Mouse (Mus musculus): ENCODE results near the gene Sulf2. TPM values are rescaled to one million over a fixed set of nuclear protein-coding genes. Genes with fewer than 3 reads are reported as not detected.

The Sulf2 gene
- polyA plus RNA-seq, 1 experiment from 2014 or later, result 94.7 TPM

DNA sequence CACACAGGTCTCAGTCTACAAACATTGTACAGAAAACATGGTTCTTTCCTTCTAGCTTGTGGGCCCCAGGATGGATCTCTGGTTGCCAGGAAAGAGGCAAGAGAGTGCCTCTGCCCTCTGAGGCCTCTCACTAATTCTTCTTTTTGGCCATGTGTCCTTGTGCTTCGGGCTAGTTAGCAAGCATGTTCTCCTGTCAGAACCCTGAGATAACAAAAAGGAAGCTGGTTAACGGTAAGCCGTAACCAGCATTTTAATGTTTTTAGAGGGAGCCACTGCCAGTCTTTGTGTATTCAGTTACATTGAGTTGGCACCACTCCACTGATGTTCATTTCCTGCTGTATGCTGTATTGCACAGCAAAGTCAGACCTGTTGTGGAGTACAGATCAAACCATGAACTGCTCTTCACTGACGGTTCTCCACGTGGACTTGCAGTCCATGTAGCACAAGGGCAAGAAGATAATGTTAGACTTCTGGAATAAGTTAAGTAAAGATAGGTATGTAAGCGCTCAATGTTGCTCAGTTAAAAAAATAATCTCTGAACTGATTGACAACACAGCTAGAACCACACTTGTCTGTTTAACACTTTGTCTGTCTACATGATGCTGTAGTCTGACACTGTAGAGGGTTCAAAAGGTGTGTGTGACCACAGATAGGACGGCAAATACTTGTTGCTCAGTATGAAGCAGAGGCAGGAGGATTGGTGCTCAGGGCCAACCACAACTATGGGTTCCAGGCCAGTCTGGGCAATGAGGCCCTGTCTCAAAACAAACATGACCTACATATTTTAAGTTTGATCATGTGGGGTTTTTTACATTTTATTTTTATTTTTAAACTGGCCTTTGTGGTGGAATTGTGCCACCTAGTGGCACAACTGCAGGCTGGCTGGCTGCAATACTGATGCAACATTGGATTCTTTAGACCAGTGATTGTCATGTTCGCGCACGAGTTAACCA lies 109.6 kb downstream of the Sulf2 start:
- Histone ChIP-seq H3K27me3 (ENCODE audit: insufficient read depth, poor library complexity, severe bottlenecking) (no peaks in the 10 kb centered on the region), H3K4me3 (no peak overlapping the region), H3K36me3 (peaks cover 27% of the 10 kb centered on the region), H3K27ac (peak overlapping the region; percentile 47; the same call in 1 of the 2 replicates), H3K9me3 (no peaks in the 10 kb centered on the region), H3K4me1 (peaks cover 46% of the 10 kb centered on the region)
- 66% methylated on average over 10 of the region's 10 CpGs for WGBS
- DNase-seq (ENCODE audit: low spot score), result no peak

- H3K4me1 ChIP-seq, result peaks cover 46% of the 10 kb centered on the region
- H3K27ac ChIP-seq, result no peak overlapping the region
- no peak for DNase-seq (ENCODE audit: low spot score)
Measured at GRCm38 (mm10) chr2:166045006-166045405, 110.5 kb downstream of the Sulf2 start.

DNA sequence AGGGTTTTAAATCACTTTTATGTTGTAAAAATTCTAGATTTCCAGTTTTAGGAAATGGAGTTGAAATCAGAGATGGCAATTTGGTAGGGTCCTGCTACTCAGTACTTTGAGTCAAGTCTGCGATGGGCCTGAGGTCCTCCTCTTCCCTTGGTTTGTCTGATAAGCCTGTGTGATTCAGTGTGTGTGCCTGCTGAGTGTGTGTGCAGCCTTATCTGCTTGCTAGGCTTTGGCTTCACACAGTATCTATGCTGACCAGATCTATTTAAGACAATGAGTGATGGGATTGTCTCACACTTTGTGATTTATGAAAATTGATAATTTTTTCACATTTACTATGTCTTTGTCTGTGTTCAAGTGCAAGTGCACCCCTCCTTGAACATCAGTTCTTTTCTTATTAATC lies 112.9 kb downstream of the Sulf2 start:
- no peak overlapping the region for H3K4me3 ChIP-seq
- peaks cover 42% of the 10 kb centered on the region for H3K4me1 ChIP-seq
- WGBS, result 11% methylated on average over 1 of the region's 1 CpGs
- peak overlapping the region; percentile 62; the same call in 1 of the 2 replicates for H3K27ac ChIP-seq
- H3K36me3 ChIP-seq, result peaks cover 4% of the 10 kb centered on the region; the same call in 1 of the 2 replicates
- no peak for DNase-seq (ENCODE audit: low spot score)
- H3K27me3 ChIP-seq (ENCODE audit: insufficient read depth, poor library complexity, severe bottlenecking), result no peaks in the 10 kb centered on the region
- H3K9me3 ChIP-seq, result no peaks in the 10 kb centered on the region

More at GRCm38 (mm10) chr2:166045006-166045405, 110.5 kb downstream of the Sulf2 start:
- Histone ChIP-seq H3K4me3 (no peak overlapping the region), H3K27me3 (ENCODE audit: insufficient read depth, poor library complexity, severe bottlenecking) (no peaks in the 10 kb centered on the region), H3K36me3 (peaks cover 21% of the 10 kb centered on the region), H3K9me3 (no peaks in the 10 kb centered on the region)
- WGBS, result 66% methylated on average over 2 of the region's 2 CpGs

- DNase-seq (ENCODE audit: low spot score), result no peak
- H3K9me3 ChIP-seq, result no peaks in the 10 kb centered on the region
- 86% methylated on average over 4 of the region's 4 CpGs for WGBS
- H3K4me3 ChIP-seq, result no peak overlapping the region
- no peaks in the 10 kb centered on the region for H3K36me3 ChIP-seq
- no peaks in the 10 kb centered on the region for H3K27me3 ChIP-seq (ENCODE audit: insufficient read depth, poor library complexity, severe bottlenecking)
- no peak overlapping the region for H3K27ac ChIP-seq
- peaks cover 39% of the 10 kb centered on the region for H3K4me1 ChIP-seq
Measured at GRCm38 (mm10) chr2:166039681-166040080, 115.8 kb downstream of the Sulf2 start.

GRCm38 (mm10) chr2:166035725-166036124 lies 119.7 kb downstream of the Sulf2 start:
- Histone ChIP-seq H3K27me3 (ENCODE audit: insufficient read depth, poor library complexity, severe bottlenecking) (no peaks in the 10 kb centered on the region), H3K4me1 (peaks cover 33% of the 10 kb centered on the region), H3K27ac (peak overlapping the region; percentile 63; the same call in 1 of the 2 replicates)

DNA sequence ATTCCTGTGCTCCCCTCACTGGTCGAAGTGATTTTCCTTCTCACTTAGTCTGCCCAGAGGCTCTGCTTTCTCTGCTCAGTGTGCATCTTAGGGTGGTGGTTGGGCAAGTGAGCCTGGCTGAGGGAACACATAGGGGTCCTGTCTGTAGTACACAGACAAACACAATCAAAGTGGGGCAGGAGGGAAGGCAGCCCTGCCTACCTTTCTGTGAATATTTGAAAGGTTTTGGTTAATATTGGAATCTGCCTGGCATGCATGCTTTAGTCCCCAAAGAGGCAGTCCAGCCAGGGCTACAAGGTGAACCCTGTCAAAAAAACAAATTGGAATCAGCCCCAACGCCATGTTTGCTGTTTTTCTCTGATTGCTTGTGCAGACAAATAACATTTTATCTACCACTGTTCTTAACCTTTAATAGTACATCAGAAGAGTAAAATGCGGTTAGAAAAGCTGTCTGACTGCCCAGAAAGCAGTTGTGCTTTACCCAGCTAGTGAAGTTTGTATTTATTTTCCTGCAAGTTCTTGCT lies 120.4 kb downstream of the Sulf2 start:
- Histone ChIP-seq H3K4me3 (no peak overlapping the region), H3K9me3 (no peaks in the 10 kb centered on the region), H3K27me3 (ENCODE audit: insufficient read depth, poor library complexity, severe bottlenecking) (no peaks in the 10 kb centered on the region), H3K36me3 (no peaks in the 10 kb centered on the region), H3K4me1 (peaks cover 39% of the 10 kb centered on the region), H3K27ac (peak overlapping the region; percentile 77)
- DNase-seq (ENCODE audit: low spot score), result no peak
- 63% methylated on average over 3 of the region's 3 CpGs for WGBS

More at GRCm38 (mm10) chr2:166035725-166036124, 119.7 kb downstream of the Sulf2 start:
- Histone ChIP-seq H3K9me3 (no peaks in the 10 kb centered on the region), H3K4me3 (no peak overlapping the region), H3K36me3 (no peaks in the 10 kb centered on the region)
- 44% methylated on average over 3 of the region's 3 CpGs for WGBS
- no peak for DNase-seq (ENCODE audit: low spot score)

DNA sequence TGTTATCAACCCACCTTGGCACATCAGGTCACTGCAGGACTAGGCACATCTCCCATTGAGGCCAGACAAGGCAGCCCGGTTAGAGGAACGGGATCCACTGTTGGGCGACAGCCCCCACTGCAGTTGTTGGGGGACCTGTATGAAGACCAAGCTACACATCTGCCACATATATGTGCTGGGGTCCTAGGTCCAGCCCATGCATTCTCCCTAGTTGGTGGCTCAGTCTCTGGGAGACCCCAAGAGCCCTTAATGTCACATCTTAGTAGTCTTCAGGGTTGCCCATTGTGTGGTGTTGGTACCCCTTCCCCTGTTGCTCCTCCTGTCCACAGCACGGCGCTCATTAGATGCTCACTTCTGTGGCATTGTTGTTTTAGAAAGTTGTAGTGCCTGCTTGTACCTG lies 122.8 kb downstream of the Sulf2 start:
- peaks cover 49% of the 10 kb centered on the region for H3K4me1 ChIP-seq
- no peak for DNase-seq (ENCODE audit: low spot score)
- 88% methylated on average over 5 of the region's 5 CpGs for WGBS

DNA sequence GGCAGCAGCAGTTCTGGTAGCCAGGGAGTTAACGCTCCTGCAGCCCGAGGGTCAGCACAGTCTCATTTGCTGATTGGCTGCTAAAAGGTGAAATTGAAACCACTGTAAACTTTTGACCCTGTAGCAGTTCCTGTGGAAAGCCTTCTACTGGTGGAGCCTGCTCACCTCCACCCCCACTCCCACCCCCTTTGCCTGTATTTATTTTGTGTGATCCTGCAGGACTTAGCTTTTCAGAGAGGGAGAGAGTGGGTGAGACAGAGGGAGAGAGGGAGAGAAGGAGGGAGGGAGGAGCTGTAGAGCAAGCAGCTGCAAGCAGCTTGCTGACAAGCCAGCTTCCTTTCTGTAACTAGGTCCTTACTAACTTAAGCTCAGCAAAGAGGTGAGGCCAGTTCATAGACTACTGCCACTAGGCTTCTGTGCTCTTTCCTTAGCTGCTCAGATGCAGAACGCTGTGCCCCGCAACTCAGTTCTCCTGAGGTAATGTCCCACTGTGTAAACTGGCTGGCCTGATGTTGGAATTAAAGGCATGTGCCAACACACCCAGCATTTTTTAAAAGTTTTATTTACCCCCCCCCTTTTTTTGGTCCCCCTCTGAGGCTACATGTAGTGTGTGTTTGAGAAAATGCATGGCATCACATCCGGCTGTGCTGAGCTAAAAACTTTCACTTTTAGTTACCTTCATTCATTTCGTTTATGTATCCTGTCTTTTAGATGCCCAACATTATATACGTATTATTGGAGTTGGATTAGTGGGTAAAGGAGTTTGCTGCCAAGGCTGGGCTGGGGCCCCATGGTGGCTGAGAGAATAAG lies 124.1 kb downstream of the Sulf2 start:
- no peaks in the 10 kb centered on the region for H3K36me3 ChIP-seq
- H3K27ac ChIP-seq, result peak overlapping the region; percentile 87
- H3K4me3 ChIP-seq, result peak overlapping the region; percentile 42
- no peaks in the 10 kb centered on the region for H3K9me3 ChIP-seq
- H3K4me1 ChIP-seq, result peaks cover 50% of the 10 kb centered on the region
- H3K27me3 ChIP-seq (ENCODE audit: insufficient read depth, poor library complexity, severe bottlenecking), result no peaks in the 10 kb centered on the region
- peak; percentile 86 for DNase-seq (ENCODE audit: low spot score)
- WGBS, result 33% methylated on average over 7 of the region's 7 CpGs

More for the DNA sequence above, 122.8 kb downstream of the Sulf2 start:
- Histone ChIP-seq H3K36me3 (no peaks in the 10 kb centered on the region), H3K9me3 (no peaks in the 10 kb centered on the region), H3K4me3 (no peak overlapping the region), H3K27me3 (ENCODE audit: insufficient read depth, poor library complexity, severe bottlenecking) (no peaks in the 10 kb centered on the region), H3K27ac (peak overlapping the region; percentile 30; the same call in 1 of the 2 replicates)

GRCm38 (mm10) chr2:166030256-166030995 lies 125.0 kb downstream of the Sulf2 start:
- Histone ChIP-seq H3K27me3 (ENCODE audit: insufficient read depth, poor library complexity, severe bottlenecking) (no peaks in the 10 kb centered on the region), H3K4me3 (peak overlapping the region; percentile 42), H3K36me3 (no peaks in the 10 kb centered on the region), H3K27ac (peak overlapping the region; percentile 87), H3K4me1 (peaks cover 51% of the 10 kb centered on the region), H3K9me3 (no peaks in the 10 kb centered on the region)
- no peak for DNase-seq (ENCODE audit: low spot score)
- WGBS, result 12% methylated on average over 13 of the region's 13 CpGs

DNA sequence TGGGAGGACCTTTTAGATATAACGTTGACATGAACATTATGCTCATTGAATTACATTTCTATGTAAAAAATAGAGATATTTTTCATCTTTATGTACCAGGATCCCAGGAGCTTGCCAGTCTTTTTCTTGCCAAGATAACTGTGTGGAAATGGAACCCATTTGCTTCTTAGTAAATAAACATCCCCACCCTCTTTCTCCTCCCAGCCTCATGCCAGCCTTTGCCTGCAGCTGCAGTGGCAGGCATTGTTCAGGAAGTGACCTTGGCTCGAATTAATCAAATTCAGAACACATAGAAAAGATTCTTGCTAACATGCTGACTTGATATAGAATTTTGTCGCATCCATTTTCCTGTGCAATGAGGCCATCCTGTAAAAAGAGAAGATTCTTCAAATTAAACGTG lies 126.2 kb downstream of the Sulf2 start:
- H3K27me3 ChIP-seq (ENCODE audit: insufficient read depth, poor library complexity, severe bottlenecking), result no peaks in the 10 kb centered on the region
- H3K27ac ChIP-seq, result no peak overlapping the region
- no peaks in the 10 kb centered on the region for H3K36me3 ChIP-seq
- no peak for DNase-seq (ENCODE audit: low spot score)
- peaks cover 49% of the 10 kb centered on the region for H3K4me1 ChIP-seq
- no peaks in the 10 kb centered on the region for H3K9me3 ChIP-seq
- H3K4me3 ChIP-seq, result no peak overlapping the region
- WGBS, result 71% methylated on average over 4 of the region's 4 CpGs

DNA sequence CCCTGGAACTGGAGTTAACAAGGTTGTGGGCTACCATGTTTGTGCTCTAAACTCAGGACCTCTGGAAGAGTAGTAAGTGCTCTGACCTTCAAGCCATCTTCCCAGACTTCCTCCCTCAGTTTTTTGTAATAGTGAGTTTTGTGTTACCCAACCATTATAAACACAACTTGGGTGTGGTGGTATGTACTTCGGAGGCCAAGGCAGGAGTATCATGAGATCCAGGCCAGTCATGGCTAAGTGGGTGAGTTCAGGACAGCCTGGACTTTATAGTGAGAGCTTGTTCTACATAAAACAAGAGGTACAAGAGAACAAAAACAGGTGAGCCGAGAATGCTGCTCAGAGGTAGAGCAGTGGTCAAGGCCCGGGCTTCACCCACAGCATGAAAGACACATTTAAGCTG lies 127.6 kb downstream of the Sulf2 start:
- no peak for DNase-seq (ENCODE audit: low spot score)
- H3K27ac ChIP-seq, result no peak overlapping the region
- no peaks in the 10 kb centered on the region for H3K36me3 ChIP-seq
- H3K4me3 ChIP-seq, result no peak overlapping the region
- WGBS, result 92% methylated on average over 3 of the region's 3 CpGs
- H3K4me1 ChIP-seq, result peaks cover 52% of the 10 kb centered on the region
- H3K9me3 ChIP-seq, result no peaks in the 10 kb centered on the region
- H3K27me3 ChIP-seq (ENCODE audit: insufficient read depth, poor library complexity, severe bottlenecking), result no peaks in the 10 kb centered on the region

DNA sequence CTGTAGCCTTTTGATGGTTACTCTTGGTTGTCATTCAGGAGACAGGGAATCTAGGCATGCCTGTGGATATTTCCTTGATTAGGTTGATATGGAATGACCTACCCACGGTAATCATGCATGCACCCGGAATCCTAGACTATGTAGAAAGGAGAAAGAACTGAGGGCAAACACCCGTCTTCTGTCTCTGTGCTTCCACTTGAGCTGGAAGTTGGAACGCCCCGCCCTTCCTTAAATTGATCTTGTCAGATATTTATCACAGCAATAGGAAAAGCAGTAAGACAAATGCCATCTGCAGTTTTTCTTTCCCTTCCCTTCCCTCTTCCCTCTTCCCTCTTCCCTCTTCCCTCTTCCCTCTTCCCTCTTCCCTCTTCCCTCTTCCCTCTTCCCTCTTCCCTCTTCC lies 129.5 kb downstream of the Sulf2 start:
- no peaks in the 10 kb centered on the region for H3K27me3 ChIP-seq (ENCODE audit: insufficient read depth, poor library complexity, severe bottlenecking)
- no peaks in the 10 kb centered on the region for H3K9me3 ChIP-seq
- peaks cover 52% of the 10 kb centered on the region for H3K4me1 ChIP-seq
- WGBS, result 81% methylated on average over 5 of the region's 5 CpGs
- no peaks in the 10 kb centered on the region for H3K36me3 ChIP-seq
- no peak for DNase-seq (ENCODE audit: low spot score)
- H3K4me3 ChIP-seq, result no peak overlapping the region
- H3K27ac ChIP-seq, result no peak overlapping the region
